Mouse (Mus musculus): ENCODE measurements at regions not wholly inside any gene's neighbourhood (a gene's known extent, or its start where the extent isn't known, plus 50 kb on each side); places are given as distances from the start of the nearest gene placed in this dataset.

DNA sequence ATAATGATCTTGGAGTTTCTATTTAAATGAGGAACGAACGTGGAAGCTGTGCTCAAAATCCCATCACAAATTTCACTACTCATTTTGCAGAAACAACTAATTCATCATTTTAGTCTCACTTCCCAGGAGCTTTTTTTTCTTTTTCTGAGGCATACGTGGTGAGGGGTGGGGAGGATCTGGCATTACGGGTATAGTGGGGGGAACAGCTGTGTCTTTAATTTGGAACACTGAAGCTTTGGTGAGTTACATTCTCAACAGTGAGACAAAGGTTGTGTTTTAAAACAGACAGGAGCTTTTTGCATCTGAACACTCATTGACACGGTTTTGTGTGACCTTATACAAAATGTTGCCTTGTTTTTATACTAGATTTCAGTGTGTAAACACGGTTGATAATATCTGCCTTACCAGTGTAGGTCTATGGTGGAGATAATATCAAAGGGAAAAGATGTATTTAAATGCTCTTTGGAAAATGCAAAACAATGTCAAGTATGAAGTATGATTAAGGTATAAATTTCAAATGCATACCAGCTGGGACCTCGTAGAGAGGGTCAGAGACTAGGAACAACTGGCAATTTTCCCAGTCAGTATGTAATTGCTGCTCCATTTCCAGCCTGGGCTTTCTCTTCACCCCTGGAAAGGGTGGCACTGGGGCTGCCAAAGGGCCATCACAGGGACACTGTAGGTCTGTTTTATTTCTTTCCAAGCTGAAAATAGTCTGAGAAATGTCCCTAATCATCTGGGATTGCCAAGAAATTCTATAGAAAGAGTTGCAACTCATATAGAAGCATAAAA lies 207.6 kb downstream of the Pla2g4a start:
- no peak for TF ChIP-seq ZC3H11A (IDR thresholded peaks at IDR 0.05; ENCODE audit: low read depth, low read length)
- TF ChIP-seq RCOR1 (conservative IDR thresholded peaks at IDR 0.05; ENCODE audit: low read depth, low read length), result no peak
- TF ChIP-seq TCF12 (IDR thresholded peaks at IDR 0.05; ENCODE audit: low read depth, low read length), result no peak
- TF ChIP-seq USF1 (IDR thresholded peaks at IDR 0.05; ENCODE audit: low read depth, low read length), result no peak
- no peak for TF ChIP-seq MYC (IDR thresholded peaks at IDR 0.05; ENCODE audit: low read depth, low read length)
- no peak for TF ChIP-seq POLR2A (IDR thresholded peaks at IDR 0.05; ENCODE audit: low read depth, low read length)
- TF ChIP-seq CTCF (conservative IDR thresholded peaks at IDR 0.05 in 1 of 2, IDR thresholded peaks at IDR 0.05 in 1 of 2; ENCODE audit: low read depth in 2 of 2, low read length in 2 of 2), result no peak
- no peak for TF ChIP-seq POLR2AphosphoS2 (IDR thresholded peaks at IDR 0.05; ENCODE audit: low read depth, low read length)
- no peak for TF ChIP-seq MAX (IDR thresholded peaks at IDR 0.05; ENCODE audit: low read length)
- no peak for TF ChIP-seq HCFC1 (IDR thresholded peaks at IDR 0.05; ENCODE audit: low read depth, low read length)
- TF ChIP-seq UBTF (IDR thresholded peaks at IDR 0.05; ENCODE audit: low read depth, low read length), result no peak

Data from CH12.LX (cell line).